Mouse (Mus musculus) layer of hippocampus, adult 2 months (tissue): ENCODE measurements around the gene Pls3. TPM values are rescaled to one million over a fixed set of nuclear protein-coding genes. Genes with fewer than 3 reads are reported as not detected.
A peak's percentile ranks its signal among the peaks of the same experiment; 100 is the strongest.
"Not testable (repeated sequence)": the region's sequence is repeated elsewhere in the genome, so short reads cannot be mapped to it uniquely, and the experiment has no call there.

Experiments used
- DNase-seq, 2 experiments: peaks; one replicate each; pipeline ENCODE4 v3.0.0; 2022; ENCODE audit warnings: low spot score in 2 of 2
- H3K27ac ChIP-seq: fragments of 200-600 bp; 2 replicates; pipeline ENCODE4 v1.8.1; 2022
- H3K4me3 ChIP-seq: fragments of 200-600 bp; 2 replicates; pipeline ENCODE4 v1.8.1; 2022; ENCODE audit warnings: mild to moderate bottlenecking
- CTCF ChIP-seq: fragments of 200-600 bp; conservative IDR thresholded peaks from 2 replicates; pipeline ENCODE4 v1.8.1; 2022; ENCODE audit warnings: antibody characterized with exemption, mild to moderate bottlenecking, moderate library complexity
- total RNA-seq, 2 experiments: library from RNA; stranded (reverse); gene quantifications; 2 replicates each; pipeline ENCODE4 v1.2.3; 2021

The Pls3 gene
- total RNA-seq, 2 experiments from 2014 or later: 202 to 204 TPM

DNA sequence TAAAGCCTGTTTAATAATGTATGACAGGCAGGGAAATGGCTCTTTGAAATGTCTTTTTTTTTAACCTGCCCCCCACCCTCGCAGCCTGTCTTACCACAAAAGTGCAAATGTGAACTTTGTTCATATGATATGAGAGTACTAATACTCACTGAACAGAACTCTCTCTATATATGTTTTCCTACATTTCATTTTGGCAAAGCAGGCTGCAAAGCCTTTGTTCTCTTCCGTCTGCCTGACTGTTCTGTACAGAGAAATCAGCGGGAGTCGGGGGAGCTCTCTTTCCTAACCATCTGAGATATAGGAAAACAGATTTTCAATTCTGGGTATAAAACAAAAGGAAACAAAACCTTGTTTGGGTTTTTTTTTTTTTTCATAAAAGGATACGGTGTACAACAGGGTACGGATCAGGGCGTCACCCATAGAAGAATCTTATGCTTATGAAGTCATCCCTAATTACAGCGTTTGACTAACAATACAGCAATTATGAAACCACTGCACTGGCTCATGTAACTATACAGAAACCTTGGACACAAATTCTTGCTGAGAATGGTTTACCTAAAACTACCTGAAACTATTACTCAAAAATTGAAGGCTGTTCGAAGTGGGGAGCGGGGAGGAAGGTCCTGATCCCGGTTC lies 41.9 kb downstream of the Pls3 start:
- no peak for TF ChIP-seq CTCF
- Histone ChIP-seq H3K27ac (peak overlapping the region; percentile 79), H3K4me3 (no peak overlapping the region)
- no peak for DNase-seq

- TF ChIP-seq CTCF: no peak
- no peak for DNase-seq
- no peak overlapping the region for H3K27ac ChIP-seq
- H3K4me3 ChIP-seq: no peak overlapping the region
Observed at GRCm38 (mm10) chrX:75829867-75830255, 45.1 kb downstream of the Pls3 start.

DNA sequence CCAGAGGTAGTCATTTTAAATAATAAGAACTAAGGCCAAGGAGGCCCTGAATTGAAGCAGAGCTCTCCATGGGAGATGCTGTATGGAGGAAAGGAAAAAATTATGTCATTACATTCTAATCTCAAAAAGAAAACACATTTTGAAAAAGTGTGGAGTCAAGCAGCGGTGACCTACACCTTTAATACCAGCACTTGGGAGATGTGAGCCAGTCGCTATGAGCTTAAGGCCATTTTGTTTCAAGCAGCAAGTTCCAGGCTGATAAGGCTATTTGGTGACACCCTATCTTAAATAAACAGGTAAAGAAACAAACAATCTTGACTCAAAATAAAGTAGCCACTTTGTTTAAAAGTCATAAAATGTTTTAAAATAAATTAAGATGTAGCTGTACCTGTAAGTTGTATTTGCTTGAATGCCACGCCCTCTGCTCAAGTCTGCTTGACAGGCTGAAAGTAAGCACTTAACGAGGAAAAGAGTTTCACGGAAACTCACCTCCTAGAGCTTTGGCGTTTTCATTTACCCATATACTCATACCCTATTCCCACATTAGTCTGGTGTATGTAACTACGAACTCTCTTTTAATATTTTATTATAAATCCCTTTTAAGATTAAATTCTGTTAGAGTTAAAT lies 45.6 kb downstream of the Pls3 start:
- no peak for TF ChIP-seq CTCF
- Histone ChIP-seq H3K4me3 (no peak overlapping the region), H3K27ac (no peak overlapping the region)
- no peak for DNase-seq

GRCm38 (mm10) chrX:75818647-75819271 lies 56.2 kb downstream of the Pls3 start:
- no peak for DNase-seq
- TF ChIP-seq CTCF: no peak
- Histone ChIP-seq H3K27ac (peak overlapping the region; percentile 64), H3K4me3 (no peak overlapping the region)

DNA sequence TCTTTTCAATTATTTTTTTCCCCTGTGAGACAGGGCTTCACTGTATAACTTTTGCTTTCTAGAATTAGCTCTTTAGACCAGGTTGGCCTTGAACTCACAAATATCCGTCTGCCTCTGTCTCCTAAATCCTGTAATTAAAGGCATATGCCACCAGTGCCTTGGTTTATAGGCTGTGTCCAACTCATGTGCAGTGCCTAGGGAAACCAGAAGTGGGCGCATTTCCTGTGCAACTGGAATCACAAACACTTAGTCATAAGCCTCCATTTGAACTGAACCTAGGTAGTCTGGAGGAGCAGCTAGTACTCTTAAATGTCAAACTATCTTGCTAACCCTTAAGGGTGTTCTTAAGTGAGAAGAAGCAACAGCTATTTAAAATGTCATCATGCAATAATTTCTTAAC lies 60.0 kb downstream of the Pls3 start:
- DNase-seq: no peak
- no peak overlapping the region for H3K4me3 ChIP-seq
- peak; percentile 51 for TF ChIP-seq CTCF

DNA sequence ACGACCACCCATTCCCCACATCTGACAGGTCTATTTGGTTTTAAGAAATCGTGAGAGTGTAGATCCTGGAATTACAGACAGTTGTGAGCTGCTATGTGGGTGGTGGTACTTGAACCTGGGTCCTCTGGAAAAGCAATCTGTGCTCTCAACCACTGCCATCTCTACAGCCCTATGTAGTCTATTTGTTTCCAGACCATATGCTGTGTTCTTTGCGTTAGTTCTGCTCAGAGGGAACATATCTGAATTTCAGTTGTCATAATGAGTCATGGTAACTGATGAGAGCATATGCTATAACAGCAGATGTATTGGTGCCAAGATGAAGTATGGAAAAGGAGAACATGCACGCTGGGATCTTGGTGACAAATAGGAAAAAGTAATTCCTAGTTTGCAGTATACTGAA lies 60.9 kb downstream of the Pls3 start:
- no peak for TF ChIP-seq CTCF
- Histone ChIP-seq H3K4me3 (no peak overlapping the region), H3K27ac (peak overlapping the region; percentile 47; the same call in 1 of the 2 replicates)
- DNase-seq: peak in 1 of 2 experiments; percentile 45

More for the DNA sequence above, 60.0 kb downstream of the Pls3 start:
- peak overlapping the region; percentile 39; the same call in 1 of the 2 replicates for H3K27ac ChIP-seq

DNA sequence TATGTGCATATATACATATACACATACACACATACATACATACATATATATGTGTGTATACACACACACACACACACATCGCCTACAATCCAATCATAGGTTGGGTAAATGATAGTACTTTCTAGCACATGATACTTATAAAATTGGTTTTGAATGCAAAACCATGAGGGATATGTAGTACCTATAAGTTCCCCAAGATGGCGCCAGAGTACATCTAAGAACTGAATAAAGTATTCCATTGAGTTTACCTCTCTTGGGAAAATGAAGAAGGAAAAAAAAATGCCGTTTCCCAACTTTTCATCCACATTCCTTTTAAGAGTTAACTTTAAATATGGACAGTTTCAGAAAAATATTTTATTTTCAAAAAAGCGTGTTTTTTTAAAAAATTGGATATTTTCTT lies 78.4 kb downstream of the Pls3 start:
- no peak overlapping the region for H3K4me3 ChIP-seq
- DNase-seq: peak; percentile 37 to 54
- peak; percentile 86 for TF ChIP-seq CTCF
- no peak overlapping the region for H3K27ac ChIP-seq

DNA sequence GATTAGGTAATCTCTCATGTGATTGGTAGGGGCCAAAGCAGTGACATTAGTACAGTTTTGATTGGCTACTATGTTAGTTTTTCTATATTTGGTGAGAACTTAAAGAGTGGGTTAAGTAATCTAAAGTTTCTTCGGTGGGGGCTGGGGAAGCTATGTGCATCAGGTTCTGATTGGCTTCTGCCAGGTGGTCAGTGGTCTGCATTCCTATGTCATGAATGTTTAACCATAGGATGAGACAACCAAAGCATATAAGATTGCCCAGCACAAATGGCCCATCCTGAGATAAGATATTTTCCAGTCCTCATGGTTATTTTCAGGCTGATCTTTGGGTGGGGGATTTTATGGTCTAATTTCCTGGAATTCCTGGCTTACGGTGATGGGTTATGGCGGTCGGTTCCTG lies 95.2 kb downstream of the Pls3 start:
- no peak for DNase-seq
- TF ChIP-seq CTCF: no peak
- H3K4me3 ChIP-seq: no peak overlapping the region
- H3K27ac ChIP-seq: no peak overlapping the region

GRCm38 (mm10) chrX:75777461-75777860 lies 97.5 kb downstream of the Pls3 start:
- TF ChIP-seq CTCF: peak; percentile 57
- DNase-seq: no peak
- H3K4me3 ChIP-seq: no peak overlapping the region

GRCm38 (mm10) chrX:75764794-75765328 lies 110.1 kb downstream of the Pls3 start:
- H3K4me3 ChIP-seq: peak overlapping the region; percentile 68
- no peak for TF ChIP-seq CTCF
- DNase-seq: no peak
- H3K27ac ChIP-seq: peak overlapping the region; percentile 92

More at GRCm38 (mm10) chrX:75777461-75777860, 97.5 kb downstream of the Pls3 start:
- H3K27ac ChIP-seq: no peak overlapping the region

DNA sequence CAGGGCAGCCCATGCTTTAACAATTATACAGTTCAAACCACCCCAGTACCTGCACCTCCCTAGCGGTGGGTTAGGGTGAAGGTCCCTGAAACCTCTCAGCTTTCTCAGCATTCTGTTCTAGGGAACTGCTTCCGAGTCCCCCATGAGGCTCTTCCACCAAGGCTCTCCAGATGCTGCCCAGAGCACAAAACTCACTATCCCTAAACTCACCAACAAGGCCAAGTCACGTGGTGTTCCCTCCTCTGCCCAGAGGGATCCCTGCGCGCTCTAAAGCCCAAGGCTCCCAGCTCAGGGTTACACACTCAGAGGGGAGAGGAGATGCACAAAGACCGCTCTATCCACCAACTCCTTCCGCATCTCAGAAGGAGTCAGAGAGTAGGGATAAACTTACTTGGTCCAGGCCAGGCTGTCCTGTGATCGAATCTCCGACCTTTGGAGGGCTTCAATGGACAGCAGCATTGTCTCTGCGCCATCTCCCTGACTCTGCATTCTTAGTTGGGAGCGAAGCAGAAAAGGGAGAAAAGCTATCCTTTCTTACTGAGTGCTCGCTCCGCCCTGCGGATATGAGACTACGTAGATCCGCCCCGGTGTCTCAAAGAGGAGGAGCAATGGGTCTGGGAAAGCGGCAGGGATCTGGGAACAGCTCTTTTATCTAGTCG lies 110.7 kb downstream of the Pls3 start:
- DNase-seq: peak; percentile 56 to 58
- Histone ChIP-seq H3K4me3 (peak overlapping the region; percentile 68), H3K27ac (peak overlapping the region; percentile 92)
- TF ChIP-seq CTCF: peak; percentile 51

GRCm38 (mm10) chrX:75759461-75759860 lies 115.5 kb downstream of the Pls3 start:
- H3K4me3 ChIP-seq, DNase-seq, H3K27ac ChIP-seq: not testable (repeated sequence)

DNA sequence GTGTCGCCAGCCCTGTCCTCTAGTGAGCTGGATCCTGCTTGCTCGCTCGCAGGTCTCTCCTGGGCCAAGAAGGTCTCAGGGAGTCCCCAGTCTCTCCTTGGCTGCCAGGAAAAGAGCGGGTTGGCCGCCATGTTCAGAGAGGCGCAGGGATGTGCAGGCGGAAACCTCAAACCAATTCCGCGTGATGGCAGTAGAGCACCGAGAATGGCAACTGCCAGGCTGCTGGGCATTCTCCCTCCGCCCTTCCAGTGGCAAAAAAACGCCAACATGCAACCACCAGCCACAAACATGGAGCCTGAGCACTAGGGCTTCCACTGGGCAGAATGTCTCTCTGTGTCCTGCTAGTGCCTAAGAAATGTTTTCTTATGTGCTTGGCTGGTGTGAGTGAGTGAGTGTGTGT lies 115.9 kb downstream of the Pls3 start:
- H3K27ac ChIP-seq, H3K4me3 ChIP-seq: not testable (repeated sequence)
- peak in 1 of 2 experiments; percentile 68 for DNase-seq

GRCm38 (mm10) chrX:75757966-75758365 lies 117.0 kb downstream of the Pls3 start:
- H3K4me3 ChIP-seq, H3K27ac ChIP-seq: not testable (repeated sequence)
- DNase-seq: peak in 1 of 2 experiments; percentile 77

GRCm38 (mm10) chrX:75754531-75754930 lies 120.5 kb downstream of the Pls3 start:
- not testable (repeated sequence) for H3K4me3 ChIP-seq, DNase-seq

GRCm38 (mm10) chrX:75750126-75750725 lies 124.8 kb downstream of the Pls3 start:
- peak in 1 of 2 experiments; percentile 53 for DNase-seq
- H3K4me3 ChIP-seq, H3K27ac ChIP-seq: not testable (repeated sequence)

More at GRCm38 (mm10) chrX:75754531-75754930, 120.5 kb downstream of the Pls3 start:
- not testable (repeated sequence) for H3K27ac ChIP-seq

DNA sequence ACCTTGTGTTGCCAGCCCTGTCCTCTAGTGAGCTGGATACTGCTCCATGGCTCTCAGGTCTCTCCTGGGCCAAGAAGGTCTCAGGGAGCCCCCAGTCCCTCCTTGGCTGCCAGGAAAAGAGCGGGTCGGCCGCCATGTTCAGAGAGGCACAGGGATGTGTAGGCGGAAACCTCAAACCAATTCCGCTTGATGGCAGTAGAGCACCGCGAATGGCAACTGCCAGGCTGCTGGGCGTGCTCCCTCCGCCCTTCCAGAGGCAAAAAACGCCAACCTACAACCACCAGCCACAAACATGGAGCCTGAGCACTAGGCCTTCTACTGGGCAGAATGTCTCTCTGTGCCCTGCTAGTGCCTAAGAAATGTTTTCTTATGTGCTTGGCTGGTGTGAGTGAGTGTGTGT lies 125.7 kb downstream of the Pls3 start:
- DNase-seq: peak in 1 of 2 experiments; percentile 63
- not testable (repeated sequence) for H3K4me3 ChIP-seq, H3K27ac ChIP-seq

DNA sequence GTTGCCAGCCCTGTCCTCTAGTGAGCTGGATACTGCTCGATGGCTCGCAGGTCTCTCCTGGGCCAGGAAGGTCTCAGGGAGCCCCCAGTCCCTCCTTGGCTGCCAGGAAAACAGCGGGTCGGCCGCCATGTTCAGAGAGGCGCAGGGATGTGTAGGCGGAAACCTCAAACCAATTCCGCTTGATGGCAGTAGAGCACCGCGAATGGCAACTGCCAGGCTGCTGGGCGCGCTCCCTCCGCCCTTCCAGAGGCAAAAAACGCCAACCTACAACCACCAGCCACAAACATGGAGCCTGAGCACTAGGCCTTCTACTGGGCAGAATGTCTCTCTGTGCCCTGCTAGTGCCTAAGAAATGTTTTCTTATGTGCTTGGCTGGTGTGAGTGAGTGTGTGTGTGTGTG lies 130.5 kb downstream of the Pls3 start:
- H3K27ac ChIP-seq: not testable (repeated sequence)
- peak in 1 of 2 experiments; percentile 77 for DNase-seq

More for the DNA sequence above, 130.5 kb downstream of the Pls3 start:
- not testable (repeated sequence) for H3K4me3 ChIP-seq
